Mouse (Mus musculus): ENCODE results near the gene Gm9964. TPM values are rescaled to one million over a fixed set of nuclear protein-coding genes. Genes with fewer than 3 reads are reported as not detected.
"Not testable (repeated sequence)": the region's sequence is repeated elsewhere in the genome, so short reads cannot be mapped to it uniquely, and the experiment has no call there.

The Gm9964 gene
- polyA plus RNA-seq, 1 experiment from 2014 or later, result 0.19 TPM

DNA sequence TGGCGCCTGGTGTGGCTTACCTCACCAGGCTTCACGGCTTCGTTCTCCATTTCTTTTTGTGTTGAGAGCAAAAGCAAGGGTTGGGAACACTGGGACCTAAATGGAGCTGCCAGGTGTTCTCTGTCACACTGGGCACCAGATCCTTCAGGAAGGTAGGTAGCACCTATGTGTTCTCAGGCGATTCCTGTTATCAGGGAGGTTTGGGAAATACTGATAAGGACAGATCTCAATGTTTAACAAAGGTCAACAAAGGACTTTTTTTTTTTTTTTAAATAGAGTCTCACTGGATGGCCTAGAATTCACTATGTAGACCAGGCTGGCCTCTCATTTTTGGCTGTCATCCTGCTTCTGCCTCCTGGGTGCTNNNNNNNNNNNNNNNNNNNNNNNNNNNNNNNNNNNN is 22.9 kb downstream of the Gm9964 start:
- Histone ChIP-seq H3K27ac (peak overlapping the region; percentile 66), H3K9me3 (no peaks in the 10 kb centered on the region), H3K4me3 (replicated peaks) (no peak overlapping the region), H3K27me3 (replicated peaks) (no peaks in the 10 kb centered on the region), H3K4me1 (no peaks in the 10 kb centered on the region), H3K4me2 (0 out of 2 replicates have a peak overlapping the region, but pooled peaks have one; percentile 11), H3K9ac (no peak overlapping the region), H3K36me3 (no peaks in the 10 kb centered on the region)
- WGBS, result 49% methylated on average over 4 of the region's 4 CpGs
- peak; percentile 57; the same call in 1 of the 2 replicates for ATAC-seq (ENCODE audit: insufficient read depth, low FRiP score, low read depth)

- Histone ChIP-seq H3K36me3 (no peaks in the 10 kb centered on the region), H3K27ac (peak overlapping the region; percentile 66; the same call in 1 of the 2 replicates), H3K9me3 (no peaks in the 10 kb centered on the region), H3K27me3 (replicated peaks) (no peaks in the 10 kb centered on the region), H3K4me3 (replicated peaks) (no peak overlapping the region), H3K9ac (no peak overlapping the region), H3K4me2 (0 out of 2 replicates have a peak overlapping the region, but pooled peaks have one; percentile 11), H3K4me1 (no peaks in the 10 kb centered on the region)
- WGBS, result 53% methylated on average over 4 of the region's 4 CpGs
- ATAC-seq (ENCODE audit: insufficient read depth, low FRiP score, low read depth), result peak; percentile 84; the same call in 1 of the 2 replicates
Observed at GRCm38 (mm10) chr11:79273039-79273438, 23.7 kb downstream of the Gm9964 start.

DNA sequence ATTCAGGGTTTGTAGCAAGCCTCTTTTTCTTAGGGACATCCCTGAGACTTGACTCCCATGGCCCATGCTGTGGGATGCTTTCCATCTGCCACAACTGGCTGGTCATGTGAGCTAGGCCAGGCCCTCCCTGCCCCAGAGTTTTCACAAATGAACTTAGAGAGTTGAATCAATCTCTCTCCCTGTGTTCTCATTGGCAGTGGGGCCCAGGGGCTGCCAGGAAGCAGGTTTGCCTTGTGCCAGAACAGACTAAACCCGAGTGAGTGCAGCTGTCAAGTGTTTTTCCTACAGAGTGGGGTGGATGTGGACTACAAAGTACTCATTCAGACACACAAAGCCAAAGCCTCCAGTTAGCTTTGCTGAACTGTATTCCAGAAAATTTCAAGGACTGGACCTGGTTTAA is 29.5 kb downstream of the Gm9964 start:
- Histone ChIP-seq H3K27me3 (replicated peaks) (no peaks in the 10 kb centered on the region), H3K4me3 (replicated peaks) (no peak overlapping the region), H3K4me1 (no peaks in the 10 kb centered on the region), H3K9ac (no peak overlapping the region), H3K4me2 (no peak overlapping the region), H3K9me3 (no peaks in the 10 kb centered on the region), H3K36me3 (no peaks in the 10 kb centered on the region), H3K27ac (peak overlapping the region; percentile 67; the same call in 1 of the 2 replicates)
- 10% methylated on average over 1 of the region's 1 CpGs for WGBS
- peak; percentile 39; the same call in 1 of the 2 replicates for ATAC-seq (ENCODE audit: insufficient read depth, low FRiP score, low read depth)

GRCm38 (mm10) chr11:79264376-79264775 is 32.3 kb downstream of the Gm9964 start:
- H3K9ac ChIP-seq, result no peak overlapping the region
- H3K27me3 ChIP-seq (replicated peaks), result no peaks in the 10 kb centered on the region
- 31% methylated on average over 3 of the region's 3 CpGs for WGBS
- no peak overlapping the region for H3K27ac ChIP-seq
- no peaks in the 10 kb centered on the region for H3K4me1 ChIP-seq
- H3K4me2 ChIP-seq, result no peak overlapping the region
- H3K4me3 ChIP-seq (replicated peaks), result no peak overlapping the region
- no peaks in the 10 kb centered on the region for H3K9me3 ChIP-seq
- no peak for ATAC-seq (ENCODE audit: insufficient read depth, low FRiP score, low read depth)
- no peaks in the 10 kb centered on the region for H3K36me3 ChIP-seq

DNA sequence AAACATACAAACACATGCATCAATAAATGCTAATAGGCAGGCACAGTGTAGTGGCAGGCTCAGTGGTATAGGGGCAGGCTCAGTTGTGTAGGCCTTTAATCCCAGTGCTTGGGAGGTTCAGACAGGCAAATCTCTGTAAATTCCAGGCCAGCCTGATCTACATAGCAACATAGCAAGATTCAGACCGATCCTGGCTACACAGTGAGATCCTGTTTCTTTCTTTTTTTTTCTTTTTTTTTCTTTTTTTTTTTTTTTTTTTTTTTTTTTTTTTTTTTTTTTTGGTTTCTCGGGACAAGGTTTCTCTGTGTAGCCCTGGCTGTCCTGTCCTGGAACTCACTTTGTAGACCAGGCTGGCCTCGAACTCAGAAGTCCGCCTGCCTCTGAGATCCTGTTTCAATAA is 36.6 kb downstream of the Gm9964 start:
- H3K9me3 ChIP-seq; H3K9ac ChIP-seq; H3K4me1 ChIP-seq; H3K36me3 ChIP-seq; ATAC-seq (ENCODE audit: insufficient read depth, low FRiP score, low read depth); H3K27ac ChIP-seq; H3K27me3 ChIP-seq (replicated peaks); H3K4me2 ChIP-seq; H3K4me3 ChIP-seq (replicated peaks): not testable (repeated sequence)
- WGBS, result 81% methylated on average over 4 of the region's 4 CpGs

- WGBS, result 69% methylated on average over 6 of the region's 6 CpGs
Observed at GRCm38 (mm10) chr11:79258738-79259137, 38.0 kb downstream of the Gm9964 start.

GRCm38 (mm10) chr11:79254391-79255098 is 42.2 kb downstream of the Gm9964 start, which contains the start of gene Wsb1:
Gene Wsb1, minus strand, starts transcription at chr11:79254671.
- peak; percentile 94 for ATAC-seq (ENCODE audit: insufficient read depth, low FRiP score, low read depth)
- Histone ChIP-seq H3K27ac (peak within 1 kb of the TSS; percentile 96), H3K9me3 (no peaks in the 10 kb centered on the region), H3K27me3 (replicated peaks) (no peaks in the 10 kb centered on the region), H3K36me3 (peaks cover 12% of the 10 kb centered on the region; the same call in 1 of the 2 replicates), H3K4me3 (replicated peaks) (peak within 1 kb of the TSS; percentile 96), H3K4me2 (peak within 1 kb of the TSS; percentile 79), H3K9ac (peak within 1 kb of the TSS; percentile 91), H3K4me1 (peaks cover 4% of the 10 kb centered on the region; the same call in 1 of the 2 replicates)
- WGBS, result 2% methylated on average over 50 of the region's 50 CpGs

More at GRCm38 (mm10) chr11:79258738-79259137, 38.0 kb downstream of the Gm9964 start:
- no peak for ATAC-seq (ENCODE audit: insufficient read depth, low FRiP score, low read depth)
- Histone ChIP-seq H3K27ac (no peak overlapping the region), H3K9me3 (no peaks in the 10 kb centered on the region), H3K4me2 (no peak overlapping the region), H3K4me1 (no peaks in the 10 kb centered on the region), H3K36me3 (no peaks in the 10 kb centered on the region), H3K4me3 (replicated peaks) (no peak overlapping the region), H3K9ac (no peak overlapping the region), H3K27me3 (replicated peaks) (no peaks in the 10 kb centered on the region)

- H3K9ac ChIP-seq, result peak overlapping the region; percentile 91
- no peaks in the 10 kb centered on the region for H3K9me3 ChIP-seq
- ATAC-seq (ENCODE audit: insufficient read depth, low FRiP score, low read depth), result peak; percentile 56
- H3K27me3 ChIP-seq (replicated peaks), result no peaks in the 10 kb centered on the region
- WGBS, result under 1% methylated on average over 49 of the region's 49 CpGs
- H3K36me3 ChIP-seq, result peaks cover 18% of the 10 kb centered on the region; the same call in 1 of the 2 replicates
- H3K4me1 ChIP-seq, result peaks cover 4% of the 10 kb centered on the region; the same call in 1 of the 2 replicates
- peak overlapping the region; percentile 96 for H3K4me3 ChIP-seq (replicated peaks)
- H3K27ac ChIP-seq, result peak overlapping the region; percentile 96
- H3K4me2 ChIP-seq, result peak overlapping the region; percentile 79
Observed at GRCm38 (mm10) chr11:79253542-79254390, 42.9 kb downstream of the Gm9964 start.

GRCm38 (mm10) chr11:79252881-79253541 is 43.7 kb downstream of the Gm9964 start:
- 9% methylated on average over 6 of the region's 6 CpGs for WGBS
- no peak for ATAC-seq (ENCODE audit: insufficient read depth, low FRiP score, low read depth)
- peak overlapping the region; percentile 96 for H3K4me3 ChIP-seq (replicated peaks)
- H3K4me2 ChIP-seq, result peak overlapping the region; percentile 79
- no peaks in the 10 kb centered on the region for H3K9me3 ChIP-seq
- peaks cover 4% of the 10 kb centered on the region; the same call in 1 of the 2 replicates for H3K4me1 ChIP-seq
- H3K9ac ChIP-seq, result peak overlapping the region; percentile 91; the same call in 1 of the 2 replicates
- H3K27me3 ChIP-seq (replicated peaks), result no peaks in the 10 kb centered on the region
- peak overlapping the region; percentile 96 for H3K27ac ChIP-seq
- H3K36me3 ChIP-seq, result peaks cover 22% of the 10 kb centered on the region

Measured in stomach, embryonic 15.5 days (tissue).